8 mouse cellular contexts compared by ENCODE assay signal in genomic region chr10:117436875-117437715, GRCm38 (mm10). TPM values are rescaled to one million over a fixed set of nuclear protein-coding genes. Genes with fewer than 3 reads are reported as not detected.
DNase-seq lines count a peak whose midpoint lies in the region; ATAC-seq and TF ChIP-seq lines count a peak whose summit lies in the region.

No protein-coding gene starts in this region.

- WGBS in neural tube, embryonic 15.5 days: 44% methylated on average over 27 of the region's 27 CpGs
- WGBS in embryonic facial prominence, embryonic 10.5 days: 46% methylated on average over 27 of the region's 27 CpGs
- 48% methylated on average over 27 of the region's 27 CpGs for WGBS in intestine, postnatal 0 days
- WGBS in liver, embryonic 15.5 days (ENCODE audit: insufficient replicate concordance): 49% methylated on average over 27 of the region's 27 CpGs

- peaks cover 3% of the 10 kb centered on the region; the same call in 1 of the 2 replicates for H3K27me3 ChIP-seq in neural tube, embryonic 15.5 days (replicated peaks)
- H3K27me3 ChIP-seq in embryonic facial prominence, embryonic 10.5 days (replicated peaks; ENCODE audit: low read depth, poor library complexity, severe bottlenecking): peaks cover 31% of the 10 kb centered on the region
- 0 out of 2 replicates have a peak, but pooled peaks cover 3% of the 10 kb centered on the region for H3K27me3 ChIP-seq in intestine, postnatal 0 days (replicated peaks; ENCODE audit: control insufficient read depth, insufficient read depth, low read length)
- H3K27me3 ChIP-seq in liver, embryonic 15.5 days: 0 out of 2 replicates have a peak, but pooled peaks cover 3% of the 10 kb centered on the region

- H3K9me3 ChIP-seq in neural tube, embryonic 15.5 days (replicated peaks): no peaks in the 10 kb centered on the region
- peaks cover 4% of the 10 kb centered on the region for H3K9me3 ChIP-seq in embryonic facial prominence, embryonic 10.5 days
- H3K9me3 ChIP-seq in intestine, postnatal 0 days (ENCODE audit: control insufficient read depth): no peaks in the 10 kb centered on the region
- H3K9me3 ChIP-seq in liver, embryonic 15.5 days (replicated peaks): no peaks in the 10 kb centered on the region

- H3K4me2 ChIP-seq in neural tube, embryonic 15.5 days: no peak overlapping the region
- H3K4me2 ChIP-seq in intestine, postnatal 0 days (replicated peaks; ENCODE audit: low read depth): peak overlapping the region; percentile 37
- peak overlapping the region; percentile 16; the same call in 1 of the 2 replicates for H3K4me2 ChIP-seq in liver, embryonic 15.5 days

- no peak overlapping the region for H3K9ac ChIP-seq in neural tube, embryonic 15.5 days (replicated peaks)
- no peak overlapping the region for H3K9ac ChIP-seq in intestine, postnatal 0 days (ENCODE audit: low read depth, low read length)
- H3K9ac ChIP-seq in liver, embryonic 15.5 days: no peak overlapping the region

- peak; percentile 41 for DNase-seq in neural tube, embryonic 10.5 days (ENCODE audit: extremely low spot score, low spot score)
- DNase-seq in adrenal gland, postnatal 14 days: peak; percentile 52
- DNase-seq in embryonic facial prominence, embryonic 10.5 days (ENCODE audit: low spot score): peak; percentile 56
- peak; percentile 32 for DNase-seq in right cerebral cortex, postnatal 4 days
- no peak for DNase-seq in urinary bladder, postnatal 4 days (ENCODE audit: low spot score in 2 of 2)

- H3K27ac ChIP-seq in neural tube, embryonic 15.5 days (replicated peaks): no peak overlapping the region
- no peak overlapping the region for H3K27ac ChIP-seq in embryonic facial prominence, embryonic 10.5 days (replicated peaks)
- H3K27ac ChIP-seq in intestine, postnatal 0 days (ENCODE audit: low read depth, low read length): no peak overlapping the region
- no peak overlapping the region for H3K27ac ChIP-seq in liver, embryonic 15.5 days (replicated peaks)

- peaks cover 18% of the 10 kb centered on the region for H3K4me1 ChIP-seq in neural tube, embryonic 15.5 days
- peaks cover 36% of the 10 kb centered on the region for H3K4me1 ChIP-seq in embryonic facial prominence, embryonic 10.5 days
- no peaks in the 10 kb centered on the region for H3K4me1 ChIP-seq in intestine, postnatal 0 days (replicated peaks; ENCODE audit: control insufficient read depth, insufficient read depth, low read length)
- H3K4me1 ChIP-seq in liver, embryonic 15.5 days (replicated peaks): peaks cover 20% of the 10 kb centered on the region

- no peaks in the 10 kb centered on the region for H3K36me3 ChIP-seq in neural tube, embryonic 15.5 days
- no peaks in the 10 kb centered on the region for H3K36me3 ChIP-seq in embryonic facial prominence, embryonic 10.5 days (replicated peaks)
- no peaks in the 10 kb centered on the region for H3K36me3 ChIP-seq in intestine, postnatal 0 days (ENCODE audit: control insufficient read depth, insufficient read depth)
- H3K36me3 ChIP-seq in liver, embryonic 15.5 days (replicated peaks): no peaks in the 10 kb centered on the region

- no peak overlapping the region for H3K4me3 ChIP-seq in neural tube, embryonic 15.5 days (replicated peaks)
- H3K4me3 ChIP-seq in embryonic facial prominence, embryonic 10.5 days: peak overlapping the region; percentile 14; the same call in 1 of the 2 replicates
- H3K4me3 ChIP-seq in intestine, postnatal 0 days (ENCODE audit: low read depth, low read length): no peak overlapping the region
- no peak overlapping the region for H3K4me3 ChIP-seq in liver, embryonic 15.5 days (replicated peaks)

- no peak for ATAC-seq in neural tube, embryonic 15.5 days (ENCODE audit: low FRiP score)
- no peak for ATAC-seq in intestine, postnatal 0 days
- ATAC-seq in liver, embryonic 15.5 days (ENCODE audit: insufficient read depth): no peak

- TF ChIP-seq CTCF in intestine, postnatal 0 days (IDR thresholded peaks at IDR 0.05; ENCODE audit: low read depth): peak; percentile 79

RNA-seq across cellular contexts. Expression of gene Cpsf6, which starts 57.3 kb away (rescaled TPM):
- 126 and 133 TPM in 2 replicates for polyA plus RNA-seq in neural tube, embryonic 15.5 days (2015; fragmentation: Nextera tagmentation; extraction: Ambion mirVana)
- 76.0 and 87.9 TPM in 2 replicates for total RNA-seq in adrenal gland, postnatal 14 days (2021)
- 223 and 230 TPM in 2 replicates for polyA plus RNA-seq in embryonic facial prominence, embryonic 10.5 days (2016; fragmentation: Nextera tagmentation; extraction: Ambion mirVana)
- 41.2 and 45.4 TPM in 2 replicates for polyA plus RNA-seq in intestine, postnatal 0 days (2015; fragmentation: Nextera tagmentation; extraction: Ambion mirVana)
- 50.2 and 51.3 TPM in 2 replicates for polyA plus RNA-seq in liver, embryonic 15.5 days (2015; fragmentation: Nextera tagmentation; extraction: Ambion mirVana)

Comparison
In these comparisons a context has a peak if more than half of its experiments do, and no peak if none do; other contexts are left out.
1. DNase-seq: peak in neural tube, embryonic 10.5 days (single experiment), adrenal gland, postnatal 14 days (single experiment), embryonic facial prominence, embryonic 10.5 days (single experiment) and right cerebral cortex, postnatal 4 days (single experiment); none in urinary bladder, postnatal 4 days (0 of 2).